ENCODE assay signal across 9 mouse cellular contexts in the genomic region with DNA sequence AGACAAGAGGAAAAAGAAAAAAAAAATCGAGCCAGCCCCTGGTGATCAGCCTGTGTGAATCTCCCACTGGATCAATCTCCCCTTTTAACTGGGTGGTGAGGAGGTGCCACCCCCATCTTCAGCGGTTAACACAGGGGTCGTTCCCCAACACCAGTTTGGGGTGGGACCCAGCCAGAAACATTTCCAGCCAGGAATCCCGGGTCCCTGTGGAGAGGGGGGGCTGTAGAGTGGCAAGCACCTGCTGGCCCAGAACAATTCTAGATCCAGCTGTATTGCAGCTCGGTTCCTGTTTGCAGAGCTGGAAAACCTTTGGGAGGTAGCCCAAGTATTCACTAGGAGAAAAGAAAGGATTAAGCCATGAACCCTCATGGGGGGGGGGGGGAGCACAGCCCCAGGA. TPM values are rescaled to one million over a fixed set of nuclear protein-coding genes. Genes with fewer than 3 reads are reported as not detected.
A peak's percentile ranks its signal among the peaks of the same experiment; 100 is the strongest.
DNase-seq lines count a peak whose midpoint lies in the region; ATAC-seq lines count a peak whose summit lies in the region.
"Had no signal": no experiment of that assay in that cellular context is flagged by ENCODE, and none has a peak within 500 bp of the region (broad histone marks: within the 10 kb centered on the region; RNA-seq: fewer than 3 reads in every experiment).

No protein-coding gene starts in this region.

- peaks cover 75% of the 10 kb centered on the region for H3K4me1 ChIP-seq in kidney, embryonic 15.5 days
- H3K4me1 ChIP-seq in forebrain, embryonic 10.5 days = peaks cover 81% of the 10 kb centered on the region
- peaks cover 73% of the 10 kb centered on the region for H3K4me1 ChIP-seq in hindbrain, embryonic 15.5 days (replicated peaks)
- peaks cover 71% of the 10 kb centered on the region for H3K4me1 ChIP-seq in midbrain, embryonic 16.5 days (ENCODE audit: control insufficient read depth, insufficient read depth, low read length)

- WGBS in kidney, embryonic 15.5 days = 25% methylated on average over 4 of the region's 5 CpGs
- 20% methylated on average over 5 of the region's 5 CpGs for WGBS in forebrain, embryonic 10.5 days
- 7% methylated on average over 5 of the region's 5 CpGs for WGBS in hindbrain, embryonic 15.5 days
- 12% methylated on average over 5 of the region's 5 CpGs for WGBS in midbrain, embryonic 16.5 days

- no peak for ATAC-seq in kidney, embryonic 15.5 days (replicated peaks; ENCODE audit: low FRiP score)
- no peak for ATAC-seq in hindbrain, embryonic 15.5 days (ENCODE audit: low FRiP score, low read depth)
- ATAC-seq in midbrain, embryonic 16.5 days = no peak

- H3K36me3 ChIP-seq in kidney, embryonic 15.5 days = no peaks in the 10 kb centered on the region
- H3K36me3 ChIP-seq in forebrain, embryonic 10.5 days (replicated peaks) = no peaks in the 10 kb centered on the region
- no peaks in the 10 kb centered on the region for H3K36me3 ChIP-seq in hindbrain, embryonic 15.5 days
- H3K36me3 ChIP-seq in midbrain, embryonic 16.5 days (ENCODE audit: control insufficient read depth, insufficient read depth, low read length) = no peaks in the 10 kb centered on the region

- no peak for DNase-seq in kidney, postnatal 4 days
- no peak for DNase-seq in forebrain, embryonic 10.5 days (ENCODE audit: extremely low spot score, low spot score)
- no peak for DNase-seq in urinary bladder, postnatal 4 days (ENCODE audit: low spot score in 2 of 2)
- no peak for DNase-seq in left cerebral cortex, adult 9 months (ENCODE audit: low spot score in 2 of 2)
- no peak for DNase-seq in lung, postnatal 4 days

- H3K27ac ChIP-seq in kidney, embryonic 15.5 days = peak overlapping the region; percentile 95; the same call in 1 of the 2 replicates
- H3K27ac ChIP-seq in forebrain, embryonic 10.5 days = peak overlapping the region; percentile 93; the same call in 1 of the 2 replicates
- H3K27ac ChIP-seq in hindbrain, embryonic 15.5 days (replicated peaks) = peak overlapping the region; percentile 89
- peak overlapping the region; percentile 93 for H3K27ac ChIP-seq in midbrain, embryonic 16.5 days (ENCODE audit: low read length)
- H3K27ac ChIP-seq: liver, embryonic 14.5 days had no signal

- H3K4me2 ChIP-seq in kidney, embryonic 15.5 days = peak overlapping the region; percentile 89
- H3K4me2 ChIP-seq in hindbrain, embryonic 15.5 days = peak overlapping the region; percentile 79
- H3K4me2 ChIP-seq in midbrain, embryonic 16.5 days (ENCODE audit: low read length) = peak overlapping the region; percentile 89

- H3K4me3 ChIP-seq in kidney, embryonic 15.5 days (replicated peaks) = peak overlapping the region; percentile 73
- peak overlapping the region; percentile 89 for H3K4me3 ChIP-seq in forebrain, embryonic 10.5 days
- H3K4me3 ChIP-seq in hindbrain, embryonic 15.5 days = peak overlapping the region; percentile 74
- H3K4me3 ChIP-seq in midbrain, embryonic 16.5 days (ENCODE audit: low read depth, low read length) = peak overlapping the region; percentile 72

- no peaks in the 10 kb centered on the region for H3K9me3 ChIP-seq in kidney, embryonic 15.5 days (replicated peaks)
- no peaks in the 10 kb centered on the region for H3K9me3 ChIP-seq in forebrain, embryonic 10.5 days
- no peaks in the 10 kb centered on the region for H3K9me3 ChIP-seq in hindbrain, embryonic 15.5 days
- no peaks in the 10 kb centered on the region for H3K9me3 ChIP-seq in midbrain, embryonic 16.5 days (replicated peaks; ENCODE audit: control insufficient read depth, low read length, poor library complexity, severe bottlenecking)

- H3K27me3 ChIP-seq in kidney, embryonic 15.5 days = no peaks in the 10 kb centered on the region
- H3K27me3 ChIP-seq in forebrain, embryonic 10.5 days (ENCODE audit: poor library complexity, severe bottlenecking) = peaks cover 16% of the 10 kb centered on the region
- H3K27me3 ChIP-seq in hindbrain, embryonic 15.5 days = no peaks in the 10 kb centered on the region
- no peaks in the 10 kb centered on the region for H3K27me3 ChIP-seq in midbrain, embryonic 16.5 days (ENCODE audit: control insufficient read depth, insufficient read depth, low read depth, low read length)

- peak overlapping the region; percentile 88 for H3K9ac ChIP-seq in kidney, embryonic 15.5 days
- peak overlapping the region; percentile 76 for H3K9ac ChIP-seq in hindbrain, embryonic 15.5 days
- peak overlapping the region; percentile 77 for H3K9ac ChIP-seq in midbrain, embryonic 16.5 days (ENCODE audit: low read depth, low read length)
- H3K9ac ChIP-seq: liver, embryonic 14.5 days had no signal

RNA-seq across cellular contexts. Expression of gene Ncor2, which starts 2.7 kb away (rescaled TPM):
- polyA plus RNA-seq in kidney, embryonic 15.5 days (2015; fragmentation: Nextera tagmentation; extraction: Ambion mirVana) = 27.5 and 28.8 TPM in 2 replicates
- 15.7 and 17.8 TPM in 2 replicates for polyA plus RNA-seq in forebrain, embryonic 10.5 days (2016; fragmentation: Nextera tagmentation; extraction: Ambion mirVana)
- polyA plus RNA-seq in hindbrain, embryonic 15.5 days (2015; fragmentation: Nextera tagmentation; extraction: Ambion mirVana) = 26.3 and 28.7 TPM in 2 replicates
- 19.9 and 22.9 TPM in 2 replicates for polyA plus RNA-seq in midbrain, embryonic 16.5 days (2015; fragmentation: Nextera tagmentation; extraction: Ambion mirVana)
